Mouse (Mus musculus) embryo, embryonic 10 days (tissue): ENCODE measurements at regions not wholly inside any gene's neighbourhood (a gene's known extent, or its start where the extent isn't known, plus 50 kb on each side); places are given as distances from the start of the nearest gene placed in this dataset.

Experiments used
- DNase-seq: peaks from one replicate; pipeline ENCODE4 v3.0.0-alpha.2; 2015; ENCODE audit warnings: low spot score

DNA sequence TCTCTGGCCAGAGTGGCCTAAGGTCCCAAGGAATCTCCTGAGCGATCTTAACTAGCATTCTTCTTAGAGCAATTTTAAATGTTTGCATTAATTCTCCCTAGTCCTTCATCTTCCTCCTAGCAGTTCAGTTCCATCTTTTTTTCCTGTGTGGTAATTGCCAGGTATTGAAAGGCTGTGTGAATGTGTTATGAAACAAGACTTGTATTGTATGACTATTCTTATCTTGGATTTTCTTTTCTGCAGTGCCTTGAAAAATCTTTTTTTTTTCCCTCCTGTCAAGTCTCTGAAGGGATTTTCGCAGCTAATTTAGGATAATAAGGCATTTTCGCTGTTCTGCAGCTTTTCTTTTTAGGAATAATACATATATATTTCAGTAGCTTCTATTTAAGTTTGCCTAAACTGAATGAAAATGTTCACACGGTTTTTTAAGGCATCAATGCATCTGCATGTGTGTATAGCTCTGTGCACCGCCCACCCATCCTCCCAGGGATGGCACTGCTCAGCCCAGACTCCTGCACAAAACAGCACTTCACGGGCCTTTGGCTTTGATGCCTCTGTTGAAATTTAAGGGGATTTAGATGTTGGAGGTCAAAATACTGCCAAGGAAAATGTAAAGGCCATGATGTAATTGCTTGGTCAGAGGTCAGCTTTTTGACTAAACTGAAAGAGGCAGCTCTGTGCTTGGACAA lies 132.4 kb downstream of the Fgf9 start:
- peak; percentile 55 for DNase-seq

- DNase-seq, result no peak
Observed at GRCm38 (mm10) chr14:58189948-58190347, 119.6 kb downstream of the Fgf9 start.

DNA sequence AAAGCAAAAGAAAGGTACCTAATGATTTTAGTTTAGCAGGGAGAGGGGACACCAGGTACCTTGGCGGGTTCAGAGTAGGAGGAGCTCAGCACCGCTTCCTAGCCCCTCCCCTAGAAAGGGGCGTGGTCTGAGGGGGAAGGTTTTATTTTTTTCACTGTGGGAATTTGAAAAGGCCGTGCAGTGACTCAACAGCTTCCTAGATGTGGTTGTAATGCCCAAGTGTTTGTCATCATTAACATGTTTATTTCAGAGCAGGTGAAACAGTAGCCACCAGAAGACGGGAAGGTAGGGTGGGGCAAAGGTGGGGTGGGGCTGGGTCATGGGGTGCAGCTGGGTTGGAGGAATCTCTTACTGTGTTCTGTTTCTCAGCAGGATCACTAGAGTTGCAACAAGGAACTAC lies 112.5 kb downstream of the Fgf9 start:
- no peak for DNase-seq

GRCm38 (mm10) chr14:58180724-58181123 lies 110.4 kb downstream of the Fgf9 start:
- DNase-seq, result no peak

GRCm38 (mm10) chr14:58175651-58176363 lies 105.5 kb downstream of the Fgf9 start:
- DNase-seq, result no peak

DNA sequence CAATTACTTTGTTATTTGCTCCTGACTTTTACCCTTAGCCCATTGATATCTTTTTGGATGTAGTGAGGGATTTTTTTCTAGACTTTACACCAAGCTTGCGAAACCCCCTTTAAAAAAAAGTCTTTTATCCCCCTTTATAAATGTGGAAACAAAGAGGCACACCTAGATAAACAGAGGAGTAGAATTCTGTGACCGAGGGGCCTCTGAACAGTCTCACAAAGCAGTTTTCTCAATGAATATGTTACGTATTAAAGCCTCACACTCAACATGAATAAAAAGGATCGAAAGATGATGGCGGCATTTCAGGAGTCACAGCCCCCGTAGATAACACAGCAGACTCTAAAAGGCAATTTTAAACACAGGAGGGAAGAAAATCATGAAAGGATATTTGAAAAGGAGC lies 104.2 kb downstream of the Fgf9 start:
- DNase-seq, result no peak

DNA sequence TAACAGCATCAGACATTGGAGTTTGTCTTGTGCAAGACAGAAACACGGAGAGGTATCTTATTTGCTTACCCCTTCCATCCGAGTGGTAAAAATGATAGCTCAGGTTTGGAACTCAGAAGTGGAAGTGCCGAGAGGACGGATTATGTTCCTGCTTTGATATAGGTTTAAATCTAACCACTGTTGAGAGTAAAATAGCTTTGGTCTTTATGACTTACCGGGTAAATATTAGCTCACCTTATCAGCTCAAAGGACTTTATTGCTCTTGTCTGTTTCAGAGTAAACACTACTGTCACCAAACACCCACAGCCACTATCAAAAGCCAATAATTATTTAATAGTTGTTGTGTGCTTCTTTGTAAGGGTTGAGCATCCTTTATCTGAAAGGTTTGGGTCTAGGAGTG lies 98.6 kb downstream of the Fgf9 start:
- DNase-seq, result no peak
